Mouse (Mus musculus) v-Abl transformed pro-B cells (cell line): ENCODE results near the gene Hoxb3.

Experiments used
- in situ Hi-C, 2 experiments: fragments of 400-800 bp; cut with MboI; formaldehyde crosslinking; loops; one replicate each; pipeline ENCODE4 v1.15.1; 2025; ENCODE audit not compliant: unreplicated experiment in 2 of 2

Gene Hoxb3

DNA sequence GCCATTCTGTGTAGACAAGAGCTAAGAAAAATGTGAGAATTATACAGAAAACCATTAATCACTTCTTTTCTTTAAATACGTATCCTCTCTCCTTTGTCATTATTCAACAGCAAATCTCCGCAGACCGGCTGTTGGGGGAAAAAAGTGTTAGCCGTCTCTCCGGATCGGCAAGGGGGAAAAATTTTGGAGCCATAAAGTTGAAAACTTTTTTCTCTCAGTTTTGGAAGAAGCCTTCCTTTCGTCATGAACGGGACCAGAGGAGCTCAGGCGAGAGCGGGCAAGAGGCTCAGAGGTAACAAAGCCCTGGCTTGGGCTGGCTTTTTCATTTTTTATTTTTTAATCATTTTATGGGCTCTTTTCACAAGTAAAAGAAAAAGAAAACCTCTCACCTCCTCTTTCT lies at the start of gene Hoxb3:
Gene Hoxb3, plus strand, starts transcription at position 173 of the 400 bp plus-strand sequence.
- in situ Hi-C loops: no loop called here

DNA sequence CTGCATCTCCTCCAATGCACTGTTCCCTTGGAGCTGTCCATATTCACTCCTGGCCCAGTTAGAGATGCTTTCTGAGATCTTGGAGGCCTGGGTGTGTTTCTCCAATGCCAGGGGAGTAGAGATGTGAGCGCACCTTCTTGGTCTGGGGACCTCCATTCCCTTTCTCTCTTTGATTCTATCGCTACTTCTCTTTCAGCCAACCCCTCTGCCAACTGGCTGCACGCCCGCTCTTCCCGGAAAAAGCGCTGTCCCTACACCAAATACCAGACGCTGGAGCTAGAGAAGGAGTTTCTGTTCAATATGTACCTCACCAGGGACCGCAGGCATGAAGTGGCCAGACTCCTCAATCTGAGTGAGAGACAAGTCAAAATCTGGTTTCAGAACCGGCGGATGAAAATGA lies 48.7 kb upstream of the Hoxb3 start:
- in situ Hi-C loops: no loop called here

DNA sequence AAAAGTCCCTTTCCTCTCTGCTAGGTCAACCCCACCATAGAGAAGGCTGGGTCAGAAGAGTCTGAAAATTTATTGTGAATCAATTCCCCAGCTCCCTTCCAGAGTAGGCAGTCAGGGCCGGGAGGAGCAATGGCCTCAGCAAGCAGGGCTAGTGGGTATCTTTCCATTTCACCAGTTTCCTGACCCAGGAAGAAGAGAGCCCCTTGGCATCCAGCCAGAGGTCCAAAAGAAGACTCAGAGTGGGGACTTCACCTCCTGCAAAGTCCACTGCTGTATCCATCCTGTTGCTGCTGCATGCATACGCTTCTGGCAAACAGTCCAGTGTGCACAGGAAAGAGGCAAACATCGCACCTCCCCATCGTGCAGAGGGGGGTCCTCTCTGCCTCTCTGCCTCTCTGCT lies 47.2 kb upstream of the Hoxb3 start:
- in situ Hi-C loops: loop anchor here (5.0 to 25.0 kb wide), 3 partner anchors 486 to 786 kb away; partner anchors contain the start of gene Osbpl7 (in 1 of the 2)

DNA sequence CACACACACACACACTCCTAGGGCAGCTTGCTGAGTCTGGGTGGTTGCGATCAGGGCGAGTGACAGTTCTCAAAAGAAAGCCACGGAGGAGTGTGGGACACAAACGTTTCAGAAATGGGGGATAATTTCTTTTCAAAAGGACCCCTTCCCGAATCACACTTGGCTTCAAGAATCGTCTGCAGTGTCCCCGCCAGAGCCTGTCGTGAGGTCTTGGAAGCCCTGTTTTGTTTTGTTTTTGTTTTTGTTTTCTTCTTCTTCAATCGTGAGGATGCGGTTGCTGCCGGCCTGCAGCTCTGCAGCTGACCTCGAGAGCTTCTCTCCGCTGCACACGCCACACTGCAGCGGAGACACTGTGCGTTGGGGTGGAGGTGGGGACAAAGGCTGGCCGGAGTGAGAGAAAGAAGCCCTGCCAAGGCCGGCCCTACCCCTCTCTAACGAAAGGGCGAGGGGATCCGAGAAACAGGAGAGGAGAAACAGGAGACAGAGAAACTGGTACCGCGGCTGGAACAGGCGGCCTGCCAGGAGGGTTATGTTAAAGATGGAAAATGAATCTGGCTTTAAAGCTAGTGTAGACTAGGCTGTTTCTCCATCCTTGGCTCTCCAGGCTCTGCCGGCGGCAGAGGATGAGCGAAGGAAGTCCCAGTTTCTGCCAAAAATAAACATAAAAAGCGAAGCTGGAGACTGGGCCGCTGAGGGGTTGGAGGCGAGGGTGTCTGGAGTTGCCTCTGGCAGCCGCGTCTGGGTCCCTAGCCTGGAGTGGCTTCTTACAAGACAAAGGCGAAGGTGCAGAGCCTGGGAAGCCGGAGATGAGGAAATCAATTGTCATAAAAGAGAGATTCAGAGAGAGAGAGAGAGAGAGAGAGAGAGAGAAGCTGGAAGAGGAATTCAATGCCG lies 45.7 kb upstream of the Hoxb3 start:
- in situ Hi-C loops: loop anchor here (5.0 to 25.0 kb wide), 3 partner anchors 485 to 785 kb away; partner anchors contain the start of gene Osbpl7 (in 1 of the 2)

DNA sequence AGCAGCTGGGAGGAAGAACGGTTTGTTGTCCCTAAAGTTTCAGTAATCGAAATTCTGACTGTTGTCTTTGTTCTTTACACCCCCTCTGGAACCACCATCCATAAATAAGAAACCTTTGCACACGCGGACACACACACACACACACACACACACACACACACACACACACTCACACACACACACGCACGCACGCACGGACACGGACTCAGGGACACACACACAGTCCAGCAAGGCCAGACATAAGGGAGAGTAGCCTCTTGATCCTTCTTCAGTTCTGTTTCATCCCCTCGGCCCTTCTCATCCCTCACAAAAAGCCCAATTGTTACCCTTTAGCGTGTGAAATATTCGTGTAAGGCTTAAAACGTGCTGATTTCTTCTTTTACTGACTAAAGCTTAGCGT lies 44.8 kb upstream of the Hoxb3 start:
- in situ Hi-C loops: loop anchor here (5.0 to 25.0 kb wide), 3 partner anchors 484 to 784 kb away; partner anchors contain the start of gene Osbpl7 (in 1 of the 2)

DNA sequence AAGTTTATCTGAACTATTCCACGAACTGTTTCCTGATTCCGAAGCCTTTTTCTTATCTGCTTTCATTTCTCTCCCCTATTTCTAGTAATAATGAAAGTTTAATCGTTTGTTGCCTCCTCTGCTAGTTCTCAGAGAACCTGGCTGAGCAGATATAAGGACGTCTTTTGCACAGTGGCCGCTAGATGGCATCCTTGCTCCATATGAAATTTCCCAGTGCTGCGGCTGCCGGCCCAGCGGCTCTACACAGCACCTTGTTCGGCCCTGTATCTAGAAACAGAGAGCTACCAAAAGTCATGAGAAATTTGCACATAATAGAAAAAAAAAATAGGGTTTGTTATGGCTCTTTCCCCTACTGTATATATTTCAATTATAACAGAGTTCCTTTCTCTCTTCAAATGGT lies 44.4 kb upstream of the Hoxb3 start:
- in situ Hi-C loops: loop anchor here (5.0 to 25.0 kb wide), 3 partner anchors 484 to 784 kb away; partner anchors contain the start of gene Osbpl7 (in 1 of the 2)

DNA sequence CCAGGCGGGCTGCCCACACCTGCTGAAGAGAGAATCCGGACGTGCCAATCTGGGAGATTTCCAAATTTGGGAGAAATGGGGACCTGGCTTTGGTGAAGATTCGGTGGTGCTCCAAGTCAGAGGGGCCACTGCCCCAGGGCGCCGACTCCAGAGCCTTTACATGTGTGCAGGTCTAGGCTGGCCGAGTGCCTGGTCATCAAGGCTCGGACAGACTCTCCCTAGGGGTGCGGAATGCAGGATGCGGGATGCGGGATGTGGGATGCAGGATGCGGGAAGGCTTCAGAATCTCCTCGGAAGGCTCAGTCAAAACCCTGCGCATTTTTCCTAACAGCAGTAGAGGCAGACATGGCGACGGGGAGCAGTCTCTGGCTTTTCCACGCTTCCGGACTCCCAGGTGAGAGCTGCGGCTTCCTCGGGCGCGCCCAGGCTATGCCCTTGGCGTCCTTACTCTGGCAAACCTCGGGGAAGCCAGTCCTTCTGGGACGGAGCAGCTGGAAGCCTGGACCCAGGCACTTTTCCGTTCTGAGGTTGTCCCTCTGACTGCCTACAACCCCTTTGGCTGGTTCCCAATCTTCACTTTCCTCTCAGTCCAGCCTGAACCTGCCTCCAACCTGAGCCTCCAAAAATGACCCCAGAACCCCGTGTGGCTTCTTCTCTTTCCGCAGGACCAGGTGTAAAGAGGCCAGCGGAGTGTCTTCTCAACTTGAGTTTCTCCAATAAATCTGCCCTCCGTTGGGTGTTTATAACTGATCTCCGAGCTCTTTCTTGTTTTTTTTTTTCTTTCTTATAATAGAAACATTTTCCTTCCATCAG lies 43.5 kb upstream of the Hoxb3 start:
- in situ Hi-C loops: loop anchor here (5.0 to 25.0 kb wide), 6 partner anchors 255 to 783 kb away; partner anchors contain the start of gene Osbpl7 (in 1 of the 2)

DNA sequence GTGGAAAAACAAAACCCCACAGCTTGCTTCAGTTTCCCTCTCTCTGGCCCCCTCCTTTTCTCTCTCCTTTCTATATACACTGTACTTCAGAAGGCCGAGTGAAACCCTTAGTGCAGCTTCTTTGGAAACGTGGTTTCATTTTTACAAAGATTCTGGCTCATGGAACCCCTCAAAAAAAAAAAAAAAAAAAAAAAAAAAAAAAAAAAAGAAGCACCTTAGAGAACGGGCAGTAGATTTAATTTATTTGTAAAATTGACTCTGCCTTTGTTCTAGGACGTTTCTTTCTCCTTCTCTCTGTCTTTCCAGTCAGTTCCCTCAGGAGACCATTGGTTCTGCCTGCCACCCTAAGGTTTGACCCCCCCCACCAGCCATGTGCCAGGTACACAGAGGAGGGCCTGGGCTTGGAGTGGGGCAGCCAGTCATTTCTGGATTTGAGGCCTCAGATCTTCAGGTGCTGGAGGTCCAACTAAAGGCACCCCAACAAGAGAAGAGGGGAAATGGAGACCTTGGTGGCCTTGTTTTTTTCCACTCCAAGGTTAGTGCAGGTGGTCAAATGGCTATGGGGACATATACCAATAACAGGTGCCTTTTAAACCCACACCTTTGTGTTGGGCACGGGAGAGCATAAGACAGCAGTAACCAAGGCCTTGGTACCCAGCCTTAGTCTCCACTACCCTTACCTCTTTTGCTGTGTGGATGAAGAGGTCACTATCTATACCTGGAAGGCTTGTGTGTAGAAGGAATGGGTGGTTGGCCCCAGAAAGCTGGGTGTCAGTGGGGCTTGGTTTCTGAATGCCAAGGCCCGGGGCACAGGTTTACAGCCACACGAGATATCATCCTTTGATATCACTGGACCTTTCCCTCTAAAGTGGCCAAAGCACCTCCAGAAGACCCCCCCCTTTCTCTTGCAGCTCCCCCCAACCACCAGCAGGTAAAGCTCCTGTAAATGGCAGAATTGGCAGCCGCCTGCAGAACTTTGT lies 42.4 kb upstream of the Hoxb3 start:
- in situ Hi-C loops: loop anchor here (5.0 to 25.0 kb wide), 6 partner anchors 254 to 782 kb away; partner anchors contain the start of gene Osbpl7 (in 1 of the 2)

DNA sequence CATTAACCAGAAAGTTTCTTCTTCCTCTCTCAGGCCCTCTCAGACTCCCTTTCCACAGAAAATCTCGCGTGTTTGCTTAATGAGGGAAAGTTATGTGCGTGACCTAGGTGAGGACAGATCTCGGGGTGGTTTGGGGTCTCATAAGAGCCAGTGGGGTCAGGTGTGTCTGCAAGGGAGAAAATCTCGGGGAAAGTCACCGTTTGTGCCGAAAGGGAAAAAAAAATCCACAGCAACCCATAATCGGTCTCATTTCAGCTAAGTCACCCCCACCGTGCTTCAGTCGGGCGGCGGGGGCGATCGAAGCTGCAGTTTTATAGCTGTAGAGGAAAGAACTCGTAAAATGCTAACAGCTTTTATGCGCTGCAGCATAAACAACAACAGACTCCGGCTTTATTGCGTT lies 41.7 kb upstream of the Hoxb3 start:
- in situ Hi-C loops: loop anchor here (5.0 to 25.0 kb wide), 6 partner anchors 253 to 781 kb away; partner anchors contain the start of gene Osbpl7 (in 1 of the 2)

DNA sequence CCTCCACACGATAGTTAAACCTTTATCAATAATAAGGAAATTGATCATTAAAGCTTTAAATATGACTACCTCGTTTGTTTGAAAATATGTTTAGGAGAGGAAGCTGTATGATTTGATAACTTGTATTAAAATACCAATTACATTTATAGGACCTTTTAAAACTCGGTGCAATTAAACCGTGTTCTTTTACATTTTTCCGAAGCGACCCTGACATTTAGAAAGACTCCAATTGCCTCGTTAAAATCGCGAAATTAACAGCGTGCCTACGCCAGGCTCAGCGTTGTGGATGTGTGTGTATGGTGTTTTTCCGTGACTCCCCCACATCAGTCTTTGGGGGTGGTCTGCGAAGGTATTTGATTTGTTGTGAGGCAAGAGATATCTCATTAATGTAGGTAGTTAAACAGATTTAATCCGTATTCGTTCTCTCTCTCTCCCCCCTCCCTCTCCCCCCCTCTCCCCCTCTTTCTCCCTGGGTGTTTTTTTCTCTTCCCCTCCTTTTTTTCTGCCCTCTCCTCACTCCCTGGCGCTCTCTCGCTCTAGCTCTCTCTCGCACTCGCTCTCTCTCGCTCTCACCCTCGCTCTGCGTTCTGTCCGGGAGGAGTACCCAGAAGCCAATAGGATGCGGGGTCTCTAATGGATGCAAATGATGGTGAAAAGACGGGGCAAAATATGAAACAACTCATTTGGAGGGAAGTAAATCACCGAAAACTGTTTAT lies 41.1 kb upstream of the Hoxb3 start, which contains the start of gene Hoxb8:
Gene Hoxb8, plus strand, starts transcription at position 51 of the 716 bp plus-strand sequence.
- in situ Hi-C loops: loop anchor here (5.0 to 25.0 kb wide), 6 partner anchors 253 to 780 kb away; partner anchors contain the start of gene Osbpl7 (in 1 of the 2)

DNA sequence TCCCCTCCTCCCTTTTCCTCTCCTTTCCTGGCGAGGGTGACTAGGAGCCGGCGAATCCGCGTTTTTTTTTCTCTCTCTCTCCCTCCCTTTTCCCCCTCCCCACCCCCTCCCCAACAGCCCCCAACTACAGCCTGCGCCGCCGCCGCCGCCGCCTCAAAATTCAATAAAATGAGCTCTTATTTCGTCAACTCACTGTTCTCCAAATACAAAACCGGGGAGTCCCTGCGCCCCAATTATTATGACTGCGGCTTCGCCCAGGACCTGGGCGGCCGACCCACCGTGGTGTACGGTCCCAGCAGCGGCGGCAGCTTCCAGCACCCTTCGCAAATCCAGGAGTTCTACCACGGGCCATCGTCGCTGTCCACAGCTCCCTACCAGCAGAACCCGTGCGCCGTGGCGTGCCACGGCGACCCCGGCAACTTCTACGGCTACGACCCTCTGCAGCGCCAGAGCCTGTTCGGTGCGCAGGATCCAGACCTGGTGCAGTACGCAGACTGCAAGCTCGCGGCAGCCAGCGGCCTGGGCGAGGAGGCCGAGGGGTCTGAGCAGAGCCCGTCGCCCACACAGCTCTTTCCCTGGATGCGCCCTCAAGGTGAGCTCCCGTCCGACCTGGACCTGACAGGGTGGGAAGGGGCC lies 40.2 kb upstream of the Hoxb3 start:
- in situ Hi-C loops: loop anchor here (5.0 to 25.0 kb wide), 6 partner anchors 252 to 779 kb away; partner anchors contain the start of gene Osbpl7 (in 1 of the 2)

DNA sequence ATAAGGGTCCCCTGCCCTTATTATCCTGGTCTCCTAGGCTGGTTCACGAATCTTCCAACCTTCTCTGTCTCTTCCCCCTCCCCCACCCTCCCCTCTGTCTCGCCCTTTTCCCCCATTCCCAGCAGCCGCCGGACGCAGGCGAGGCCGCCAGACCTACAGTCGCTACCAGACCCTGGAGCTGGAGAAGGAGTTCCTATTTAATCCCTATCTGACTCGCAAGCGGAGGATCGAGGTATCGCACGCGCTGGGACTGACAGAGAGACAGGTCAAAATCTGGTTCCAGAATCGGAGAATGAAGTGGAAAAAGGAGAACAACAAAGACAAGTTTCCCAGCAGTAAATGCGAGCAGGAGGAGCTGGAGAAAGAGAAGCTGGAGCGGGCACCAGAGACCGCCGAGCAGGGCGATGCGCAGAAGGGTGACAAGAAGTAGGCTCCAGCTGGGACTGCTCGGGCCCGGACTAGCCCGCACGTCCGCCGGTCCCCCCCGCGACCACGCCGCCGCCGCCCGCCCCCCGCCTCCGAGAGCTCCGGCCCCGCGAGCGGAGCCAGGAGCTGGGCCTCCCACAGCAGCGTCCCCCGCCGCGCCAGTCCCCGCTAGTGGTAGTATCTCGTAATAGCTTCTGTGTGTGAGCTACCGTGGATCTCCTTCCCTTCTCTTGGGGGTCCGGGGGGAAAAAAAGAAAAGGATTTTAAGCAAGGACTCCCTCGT lies 38.9 kb upstream of the Hoxb3 start:
- in situ Hi-C loops: loop anchor here (5.0 to 25.0 kb wide), 6 partner anchors 251 to 778 kb away; partner anchors contain the start of gene Osbpl7 (in 1 of the 2)

DNA sequence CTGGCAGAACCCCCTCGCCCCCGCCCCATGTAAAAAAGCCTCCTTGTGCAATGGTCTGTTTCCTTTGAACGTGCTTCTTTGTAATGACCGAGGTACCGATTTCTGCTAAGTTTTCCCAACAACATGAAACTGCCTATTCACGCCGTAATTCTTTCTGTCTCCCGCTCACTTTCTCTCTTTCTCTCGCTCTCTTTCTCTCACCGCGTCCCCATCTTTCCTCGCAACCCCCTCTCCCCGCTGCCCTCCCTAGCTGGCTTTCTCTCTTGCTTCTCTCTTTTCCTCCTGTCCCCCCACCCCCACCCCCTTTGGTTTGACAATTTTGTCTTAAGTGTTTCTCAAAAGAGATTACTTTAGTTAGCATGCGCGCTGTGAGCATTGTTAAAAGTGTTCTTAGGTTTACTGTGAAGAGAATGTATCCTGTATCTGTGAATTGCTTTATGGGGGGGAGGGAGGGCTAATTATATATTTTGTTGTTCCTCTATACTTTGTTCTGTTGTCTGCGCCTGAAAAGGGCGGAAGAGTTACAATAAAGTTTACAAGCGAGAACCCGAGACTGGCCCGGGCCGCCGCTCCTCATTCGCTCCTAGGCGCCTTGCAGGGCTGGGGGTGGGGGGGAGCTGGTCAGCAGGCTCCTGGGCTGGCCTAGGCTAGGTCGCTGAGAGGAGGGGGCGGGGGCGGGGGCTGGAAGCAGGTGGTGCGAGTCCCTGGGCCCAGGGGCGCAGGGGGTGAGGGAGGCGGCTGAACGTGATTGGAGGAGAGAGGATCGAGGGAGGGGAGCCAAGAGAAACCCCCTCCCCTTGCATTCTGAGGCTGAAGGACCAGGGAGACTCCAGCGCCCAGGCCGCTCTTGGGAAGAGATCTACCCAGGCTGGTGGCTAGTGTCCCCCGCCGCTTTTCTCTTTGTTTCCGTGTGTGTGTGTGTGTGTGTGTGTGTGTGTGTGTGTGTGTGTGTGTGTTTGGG lies 38.1 kb upstream of the Hoxb3 start:
- in situ Hi-C loops: loop anchor here (5.0 to 25.0 kb wide), 6 partner anchors 250 to 777 kb away; partner anchors contain the start of gene Osbpl7 (in 1 of the 2)

DNA sequence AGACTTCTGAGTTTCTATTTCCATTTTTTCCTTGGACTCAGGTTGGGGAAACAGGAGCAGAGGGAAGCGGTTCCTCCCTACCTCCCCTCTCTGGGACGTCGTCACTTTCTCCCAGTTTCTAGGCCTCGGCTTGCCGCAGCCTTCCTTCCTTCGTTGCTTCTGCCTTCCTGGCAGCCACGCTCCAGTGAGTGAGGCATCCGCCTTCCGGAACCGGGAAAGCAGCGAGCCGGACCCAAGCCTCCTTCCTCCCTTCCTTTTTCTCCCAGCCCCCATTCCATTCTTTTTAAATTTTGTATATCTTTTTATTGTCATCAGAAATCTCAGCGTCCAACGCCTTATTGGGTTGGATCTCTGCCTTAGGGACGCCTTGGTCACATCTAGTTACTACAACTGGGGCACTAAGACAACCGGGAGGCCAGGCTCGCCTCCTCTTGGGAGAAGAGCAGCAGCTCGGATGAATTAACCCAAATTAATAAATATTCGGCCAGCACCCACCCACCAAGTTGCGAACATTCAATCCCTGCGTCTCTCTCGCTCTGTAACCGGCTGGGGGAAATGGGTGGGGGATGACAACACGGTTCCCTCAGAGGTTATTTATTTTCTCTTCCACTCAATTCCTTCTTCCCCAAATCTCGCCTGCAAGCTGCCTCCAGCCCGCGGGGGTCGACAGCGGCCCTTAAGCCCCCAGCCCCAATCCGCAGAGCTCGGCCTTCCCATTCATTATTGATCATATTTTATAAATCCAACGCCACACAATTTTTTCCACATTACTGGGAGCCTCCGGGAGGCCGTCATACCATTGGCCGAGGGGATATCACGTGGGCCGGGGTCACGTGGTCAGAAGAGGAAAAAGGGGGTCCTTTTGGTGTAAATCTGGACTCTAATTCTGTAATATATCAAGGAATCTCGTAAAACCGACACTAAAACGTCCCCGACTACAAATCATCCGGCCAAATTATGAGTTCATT lies 37.1 kb upstream of the Hoxb3 start, which contains the start of gene Hoxb7:
Gene Hoxb7, plus strand, starts transcription at position 853 of the 968 bp plus-strand sequence.
- in situ Hi-C loops: loop anchor here (10.0 to 25.0 kb wide), 4 partner anchors 249 to 776 kb away; partner anchors contain the start of gene Osbpl7 (in 1 of the 2)
